Mouse (Mus musculus): ENCODE data around the gene Draxin. TPM values are rescaled to one million over a fixed set of nuclear protein-coding genes. Genes with fewer than 3 reads are reported as not detected.

Draxin gene
- total and polyA plus RNA-seq, 2 experiments: not detected

GRCm38 (mm10) chr4:148150953-148151266 lies 20.4 kb upstream of the Draxin start:
- H3K4me3 ChIP-seq (ENCODE audit: insufficient read depth, low read depth, low read length): no peak overlapping the region
- H3K27me3 ChIP-seq (ENCODE audit: control insufficient read depth, insufficient read depth, low read length): no peaks in the 10 kb centered on the region
- H3K36me3 ChIP-seq (ENCODE audit: control insufficient read depth, insufficient read depth, low read length): peaks cover 1% of the 10 kb centered on the region; the same call in 1 of the 2 replicates
- peak overlapping the region; percentile 86 for H3K27ac ChIP-seq (replicated peaks; ENCODE audit: insufficient read depth, low read depth, low read length)
- H3K79me2 ChIP-seq (ENCODE audit: control insufficient read depth, insufficient read depth, low read length): no peaks in the 10 kb centered on the region
- TF ChIP-seq POLR2A (IDR thresholded peaks at IDR 0.05; ENCODE audit: extremely low read depth, insufficient read depth, low read length) (no peak), CTCF (IDR thresholded peaks at IDR 0.05; ENCODE audit: low read depth, low read length) (no peak)
- H3K4me1 ChIP-seq (ENCODE audit: control insufficient read depth, insufficient read depth, low read length): peaks cover 18% of the 10 kb centered on the region
- peak; percentile 90 for DNase-seq (ENCODE audit: extremely low read depth, low read depth, low spot score)
- no peak overlapping the region for H3K9ac ChIP-seq (ENCODE audit: low read depth, low read length)
- WGBS: 1% methylated on average over 3 of the region's 3 CpGs

DNA sequence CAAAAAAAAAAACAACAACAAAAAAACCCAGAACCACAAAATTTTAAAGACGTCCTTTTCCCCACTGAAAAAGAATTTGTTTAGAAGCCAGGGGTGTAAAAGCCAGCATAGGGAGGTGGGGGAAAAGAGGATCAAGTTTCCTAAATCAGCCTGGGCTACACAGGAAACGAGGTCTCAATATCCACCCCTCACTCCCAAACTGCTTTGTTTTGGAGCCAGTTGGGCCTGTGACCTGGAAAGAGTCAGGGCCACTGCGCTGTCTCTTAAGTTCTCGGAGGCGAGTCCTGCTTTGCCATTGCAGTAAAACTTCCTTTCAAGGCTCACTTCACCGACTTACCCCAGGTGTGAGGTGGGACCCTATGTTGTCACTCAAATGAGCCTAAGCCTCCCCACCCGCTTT lies 19.7 kb upstream of the Draxin start:
- Histone ChIP-seq H3K79me2 (ENCODE audit: control insufficient read depth, insufficient read depth, low read length) (no peaks in the 10 kb centered on the region), H3K27ac (replicated peaks; ENCODE audit: insufficient read depth, low read depth, low read length) (peak overlapping the region; percentile 86), H3K27me3 (ENCODE audit: control insufficient read depth, insufficient read depth, low read length) (no peaks in the 10 kb centered on the region), H3K4me1 (ENCODE audit: control insufficient read depth, insufficient read depth, low read length) (peaks cover 18% of the 10 kb centered on the region), H3K4me3 (ENCODE audit: insufficient read depth, low read depth, low read length) (no peak overlapping the region), H3K36me3 (ENCODE audit: control insufficient read depth, insufficient read depth, low read length) (peaks cover 6% of the 10 kb centered on the region; the same call in 1 of the 2 replicates), H3K9ac (ENCODE audit: low read depth, low read length) (peak overlapping the region; percentile 28; the same call in 1 of the 2 replicates)
- DNase-seq (ENCODE audit: extremely low read depth, low read depth, low spot score): peak; percentile 24
- 51% methylated on average over 7 of the region's 7 CpGs for WGBS
- no peak for TF ChIP-seq CTCF (IDR thresholded peaks at IDR 0.05; ENCODE audit: low read depth, low read length)
- TF ChIP-seq POLR2A (IDR thresholded peaks at IDR 0.05; ENCODE audit: extremely low read depth, insufficient read depth, low read length): no peak

DNA sequence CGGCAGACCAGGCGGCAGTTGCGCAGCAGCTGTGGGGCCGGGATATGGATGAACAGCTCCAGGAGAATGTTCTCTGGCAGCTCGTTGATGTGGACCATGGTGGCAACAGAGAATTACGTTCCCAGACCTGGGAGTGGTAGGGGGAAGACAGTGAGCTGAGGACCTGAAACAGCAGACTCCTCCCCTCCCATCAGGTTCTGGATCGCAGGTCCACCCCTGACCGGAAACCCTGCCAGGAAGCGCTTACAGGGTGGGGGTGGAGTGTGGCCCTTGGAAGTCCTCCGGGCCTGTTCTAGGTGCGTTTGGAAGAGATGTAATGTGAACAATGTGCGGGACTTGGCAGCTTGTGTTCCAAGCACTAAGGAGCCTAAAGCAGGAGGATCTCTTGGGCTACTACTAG lies 19.0 kb upstream of the Draxin start:
- H3K36me3 ChIP-seq (ENCODE audit: control insufficient read depth, insufficient read depth, low read length): peaks cover 6% of the 10 kb centered on the region; the same call in 1 of the 2 replicates
- no peak overlapping the region for H3K4me3 ChIP-seq (ENCODE audit: insufficient read depth, low read depth, low read length)
- H3K27me3 ChIP-seq (ENCODE audit: control insufficient read depth, insufficient read depth, low read length): no peaks in the 10 kb centered on the region
- peak overlapping the region; percentile 19; the same call in 1 of the 2 replicates for H3K27ac ChIP-seq (replicated peaks; ENCODE audit: insufficient read depth, low read depth, low read length)
- H3K9ac ChIP-seq (ENCODE audit: low read depth, low read length): no peak overlapping the region
- DNase-seq (ENCODE audit: extremely low read depth, low read depth, low spot score): peak; percentile 59
- TF ChIP-seq CTCF (IDR thresholded peaks at IDR 0.05; ENCODE audit: low read depth, low read length) (no peak), POLR2A (IDR thresholded peaks at IDR 0.05; ENCODE audit: extremely low read depth, insufficient read depth, low read length) (no peak)
- WGBS: 48% methylated on average over 12 of the region's 12 CpGs
- H3K4me1 ChIP-seq (ENCODE audit: control insufficient read depth, insufficient read depth, low read length): peaks cover 18% of the 10 kb centered on the region
- no peaks in the 10 kb centered on the region for H3K79me2 ChIP-seq (ENCODE audit: control insufficient read depth, insufficient read depth, low read length)

- H3K9ac ChIP-seq (ENCODE audit: low read depth, low read length): no peak overlapping the region
- WGBS: 53% methylated on average over 2 of the region's 2 CpGs
- H3K27ac ChIP-seq (replicated peaks; ENCODE audit: insufficient read depth, low read depth, low read length): peak overlapping the region; percentile 24
- H3K4me3 ChIP-seq (ENCODE audit: insufficient read depth, low read depth, low read length): no peak overlapping the region
- TF ChIP-seq CTCF (IDR thresholded peaks at IDR 0.05; ENCODE audit: low read depth, low read length) (no peak), POLR2A (IDR thresholded peaks at IDR 0.05; ENCODE audit: extremely low read depth, insufficient read depth, low read length) (no peak)
- no peaks in the 10 kb centered on the region for H3K79me2 ChIP-seq (ENCODE audit: control insufficient read depth, insufficient read depth, low read length)
- H3K27me3 ChIP-seq (ENCODE audit: control insufficient read depth, insufficient read depth, low read length): no peaks in the 10 kb centered on the region
- H3K4me1 ChIP-seq (ENCODE audit: control insufficient read depth, insufficient read depth, low read length): peaks cover 27% of the 10 kb centered on the region
- H3K36me3 ChIP-seq (ENCODE audit: control insufficient read depth, insufficient read depth, low read length): peaks cover 6% of the 10 kb centered on the region; the same call in 1 of the 2 replicates
- peak; percentile 82 for DNase-seq (ENCODE audit: extremely low read depth, low read depth, low spot score)
Observed at GRCm38 (mm10) chr4:148147714-148148113, 17.2 kb upstream of the Draxin start.

DNA sequence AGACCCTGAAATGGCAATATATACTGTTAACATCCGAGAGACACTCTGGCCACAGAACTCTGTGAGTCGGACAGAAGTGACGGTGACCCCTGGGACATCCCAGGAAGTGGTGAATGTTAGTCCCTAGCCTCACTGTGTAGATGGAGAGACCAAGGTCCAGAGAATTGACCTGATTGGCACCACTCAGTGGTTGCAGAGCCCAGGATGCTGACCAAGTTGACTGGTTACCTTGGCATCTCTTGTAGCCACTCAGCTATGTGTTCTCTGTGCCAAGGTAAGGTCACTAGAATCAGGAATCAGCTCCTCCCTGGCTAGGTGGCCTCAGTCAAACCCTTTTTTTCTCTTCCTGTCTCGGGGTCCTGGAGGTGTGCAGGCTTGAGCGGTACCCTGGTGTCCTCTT lies 13.2 kb upstream of the Draxin start:
- Histone ChIP-seq H3K79me2 (ENCODE audit: control insufficient read depth, insufficient read depth, low read length) (peaks cover 4% of the 10 kb centered on the region; the same call in 1 of the 2 replicates), H3K9ac (ENCODE audit: low read depth, low read length) (no peak overlapping the region), H3K27ac (replicated peaks; ENCODE audit: insufficient read depth, low read depth, low read length) (peak overlapping the region; percentile 24; the same call in 1 of the 2 replicates), H3K27me3 (ENCODE audit: control insufficient read depth, insufficient read depth, low read length) (no peaks in the 10 kb centered on the region), H3K36me3 (ENCODE audit: control insufficient read depth, insufficient read depth, low read length) (peaks cover 6% of the 10 kb centered on the region; the same call in 1 of the 2 replicates), H3K4me3 (ENCODE audit: insufficient read depth, low read depth, low read length) (no peak overlapping the region), H3K4me1 (ENCODE audit: control insufficient read depth, insufficient read depth, low read length) (peaks cover 21% of the 10 kb centered on the region)
- no peak for TF ChIP-seq CTCF (IDR thresholded peaks at IDR 0.05; ENCODE audit: low read depth, low read length)
- TF ChIP-seq POLR2A (IDR thresholded peaks at IDR 0.05; ENCODE audit: extremely low read depth, insufficient read depth, low read length): no peak
- peak; percentile 97 for DNase-seq (ENCODE audit: extremely low read depth, low read depth, low spot score)
- WGBS: 22% methylated on average over 5 of the region's 5 CpGs
